Mouse (Mus musculus): ENCODE data around the gene Adamts17. TPM values are rescaled to one million over a fixed set of nuclear protein-coding genes. Genes with fewer than 3 reads are reported as not detected.

The Adamts17 gene
- polyA plus RNA-seq, 1 experiment: 2.4 TPM

DNA sequence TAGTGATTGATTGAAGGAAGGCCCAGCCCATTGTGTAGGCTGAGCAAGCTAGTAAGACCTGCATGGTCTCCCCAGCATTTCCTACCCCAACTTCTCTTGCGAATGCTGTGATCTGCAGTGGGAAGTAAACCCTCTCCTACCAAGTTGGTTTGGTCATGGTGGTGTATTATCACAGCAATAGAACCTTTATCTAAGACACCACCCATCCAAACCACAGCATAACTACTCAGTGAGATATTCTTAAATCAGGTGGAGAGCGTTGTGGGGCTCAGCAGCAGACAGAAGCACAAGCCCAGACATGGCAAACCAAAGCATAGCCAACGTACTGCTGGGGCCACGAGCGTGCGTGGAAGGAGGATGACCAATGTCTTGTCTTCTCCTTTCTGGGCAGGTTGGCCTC is 9.8 kb downstream of the Adamts17 start:
- no peaks in the 10 kb centered on the region for H3K4me1 ChIP-seq (replicated peaks; ENCODE audit: control insufficient read depth, insufficient read depth, low read length)
- 95% methylated on average over 6 of the region's 6 CpGs for WGBS

DNA sequence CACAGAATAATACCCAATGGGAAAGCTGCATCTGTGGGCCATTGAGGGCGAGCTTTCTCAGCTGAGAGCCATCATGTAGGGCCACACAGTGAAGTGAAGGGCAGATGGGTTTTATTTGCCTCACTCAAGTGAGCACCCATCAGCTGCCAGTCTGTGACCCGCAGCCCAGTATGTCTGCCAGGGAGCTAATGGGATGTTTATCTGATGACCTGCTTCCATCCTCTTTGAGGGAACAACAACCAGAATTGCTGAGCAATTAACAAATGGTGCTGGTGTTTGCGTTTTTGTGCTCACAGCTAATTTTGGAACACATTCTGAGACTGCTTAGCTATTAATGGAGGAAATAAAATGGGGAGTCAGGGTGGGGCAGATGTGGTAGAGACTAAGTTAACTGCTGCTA is 12.6 kb downstream of the Adamts17 start:
- H3K4me3 ChIP-seq (ENCODE audit: control insufficient read depth, insufficient read depth, low read length): no peak overlapping the region
- TF ChIP-seq POLR2A (IDR thresholded peaks at IDR 0.05; ENCODE audit: control insufficient read depth, extremely low read depth, insufficient read depth, low read length, poor library complexity): no peak
- TF ChIP-seq CTCF (IDR thresholded peaks at IDR 0.05; ENCODE audit: borderline replicate concordance, control insufficient read depth, extremely low read depth, insufficient read depth, low read length, poor library complexity): no peak
- DNase-seq: no peak
- no peaks in the 10 kb centered on the region for H3K4me1 ChIP-seq (replicated peaks; ENCODE audit: control insufficient read depth, insufficient read depth, low read length)
- no peaks in the 10 kb centered on the region for H3K27me3 ChIP-seq (ENCODE audit: control insufficient read depth, insufficient read depth, low read length)
- no peaks in the 10 kb centered on the region for H3K36me3 ChIP-seq (ENCODE audit: control insufficient read depth, insufficient read depth, low read length)
- H3K27ac ChIP-seq (ENCODE audit: control insufficient read depth, insufficient read depth, low read length): no peak overlapping the region
- 93% methylated on average over 3 of the region's 3 CpGs for WGBS

More for the DNA sequence above, 9.8 kb downstream of the Adamts17 start:
- Histone ChIP-seq H3K27ac (ENCODE audit: control insufficient read depth, insufficient read depth, low read length) (no peak overlapping the region), H3K27me3 (ENCODE audit: control insufficient read depth, insufficient read depth, low read length) (no peaks in the 10 kb centered on the region), H3K4me3 (ENCODE audit: control insufficient read depth, insufficient read depth, low read length) (no peak overlapping the region), H3K36me3 (ENCODE audit: control insufficient read depth, insufficient read depth, low read length) (no peaks in the 10 kb centered on the region)
- DNase-seq: no peak
- TF ChIP-seq CTCF (IDR thresholded peaks at IDR 0.05; ENCODE audit: borderline replicate concordance, control insufficient read depth, extremely low read depth, insufficient read depth, low read length, poor library complexity): no peak
- no peak for TF ChIP-seq POLR2A (IDR thresholded peaks at IDR 0.05; ENCODE audit: control insufficient read depth, extremely low read depth, insufficient read depth, low read length, poor library complexity)

DNA sequence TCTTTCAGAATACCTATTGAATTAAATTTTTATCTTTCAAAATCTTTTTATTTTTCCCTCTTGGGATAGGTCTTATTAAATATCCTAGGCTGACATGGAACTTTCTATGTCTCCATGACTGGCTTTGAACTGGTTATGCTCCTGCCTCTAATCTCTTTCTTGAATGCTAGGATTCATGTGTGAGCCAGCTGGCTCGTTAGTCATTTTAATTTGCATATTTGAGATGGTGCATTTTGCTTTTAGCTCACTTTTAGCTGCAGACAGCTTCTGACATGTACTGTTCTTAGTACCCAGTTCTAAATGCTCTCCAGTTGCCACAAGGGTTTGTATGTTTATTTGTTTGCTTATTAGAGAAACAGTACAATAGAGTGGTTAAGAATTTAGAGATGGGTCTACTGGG is 18.1 kb downstream of the Adamts17 start:
- Histone ChIP-seq H3K27me3 (ENCODE audit: control insufficient read depth, insufficient read depth, low read length) (no peaks in the 10 kb centered on the region), H3K27ac (ENCODE audit: control insufficient read depth, insufficient read depth, low read length) (no peak overlapping the region), H3K4me3 (ENCODE audit: control insufficient read depth, insufficient read depth, low read length) (no peak overlapping the region), H3K4me1 (replicated peaks; ENCODE audit: control insufficient read depth, insufficient read depth, low read length) (no peaks in the 10 kb centered on the region), H3K36me3 (ENCODE audit: control insufficient read depth, insufficient read depth, low read length) (no peaks in the 10 kb centered on the region)
- WGBS: 92% methylated on average over 1 of the region's 1 CpGs
- DNase-seq: no peak
- no peak for TF ChIP-seq POLR2A (IDR thresholded peaks at IDR 0.05; ENCODE audit: control insufficient read depth, extremely low read depth, insufficient read depth, low read length, poor library complexity)
- no peak for TF ChIP-seq CTCF (IDR thresholded peaks at IDR 0.05; ENCODE audit: borderline replicate concordance, control insufficient read depth, extremely low read depth, insufficient read depth, low read length, poor library complexity)

DNA sequence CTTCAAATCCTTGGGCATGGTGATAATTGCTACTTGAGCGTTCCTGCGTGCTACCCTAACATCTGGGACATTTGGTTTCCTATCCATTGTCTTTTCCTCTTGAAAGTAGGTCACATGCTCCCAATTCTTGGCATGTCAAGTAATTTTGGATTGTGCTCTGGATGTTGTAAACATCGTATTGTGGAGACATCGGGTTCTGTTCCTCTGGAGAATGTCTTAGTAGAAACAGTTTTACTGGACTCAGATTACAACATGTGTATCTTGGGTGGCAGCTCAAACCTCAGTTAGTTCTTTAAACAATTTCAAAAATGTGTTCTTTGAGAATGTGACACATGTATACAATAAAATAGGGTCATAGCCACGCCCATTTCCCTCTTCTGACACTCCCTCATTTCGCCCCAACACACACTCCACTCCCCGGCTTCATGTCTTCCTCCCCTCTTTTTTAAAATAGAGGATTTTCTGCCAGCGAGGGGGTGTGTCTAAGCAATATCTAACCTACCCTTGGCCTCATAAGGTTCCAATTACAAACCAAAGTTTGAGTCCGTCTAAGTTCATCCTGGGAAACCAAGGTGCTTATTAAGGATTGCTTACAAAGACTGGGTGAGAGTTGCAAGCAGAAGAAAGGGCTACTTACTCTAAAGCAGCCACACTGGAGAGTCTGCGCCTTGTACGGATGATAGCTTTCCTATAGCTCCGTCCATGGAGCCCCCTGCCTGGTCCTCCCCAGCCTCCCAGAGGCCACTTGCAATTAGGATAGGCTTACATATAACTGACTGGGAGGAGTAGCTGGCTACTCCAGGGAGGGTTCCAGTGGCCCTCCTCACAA is 18.9 kb downstream of the Adamts17 start:
- Histone ChIP-seq H3K27ac (ENCODE audit: control insufficient read depth, insufficient read depth, low read length) (no peak overlapping the region), H3K36me3 (ENCODE audit: control insufficient read depth, insufficient read depth, low read length) (no peaks in the 10 kb centered on the region), H3K27me3 (ENCODE audit: control insufficient read depth, insufficient read depth, low read length) (no peaks in the 10 kb centered on the region), H3K4me3 (ENCODE audit: control insufficient read depth, insufficient read depth, low read length) (no peak overlapping the region), H3K4me1 (replicated peaks; ENCODE audit: control insufficient read depth, insufficient read depth, low read length) (no peaks in the 10 kb centered on the region)
- TF ChIP-seq POLR2A (IDR thresholded peaks at IDR 0.05; ENCODE audit: control insufficient read depth, extremely low read depth, insufficient read depth, low read length, poor library complexity): no peak
- TF ChIP-seq CTCF (IDR thresholded peaks at IDR 0.05; ENCODE audit: borderline replicate concordance, control insufficient read depth, extremely low read depth, insufficient read depth, low read length, poor library complexity): no peak
- 89% methylated on average over 12 of the region's 12 CpGs for WGBS
- DNase-seq: no peak

DNA sequence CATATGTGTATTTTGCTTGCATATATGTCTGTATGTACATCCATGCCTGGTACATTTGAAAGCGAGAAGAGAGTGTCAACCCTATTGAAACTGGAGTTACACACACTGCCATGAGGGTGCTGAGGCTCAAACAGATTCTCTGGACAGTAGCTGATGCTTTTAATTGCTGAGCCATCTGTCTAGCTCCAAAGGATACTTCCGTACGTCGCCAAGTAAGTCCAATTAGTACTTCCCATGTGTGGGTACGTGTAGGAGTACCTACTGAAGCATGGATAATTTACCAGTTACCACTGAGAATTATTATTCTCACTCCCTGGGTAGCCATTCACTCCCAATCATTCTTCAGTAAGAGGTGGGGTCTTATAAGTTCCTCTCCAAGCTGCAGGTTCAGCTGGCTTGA is 19.7 kb downstream of the Adamts17 start:
- Histone ChIP-seq H3K4me1 (replicated peaks; ENCODE audit: control insufficient read depth, insufficient read depth, low read length) (no peaks in the 10 kb centered on the region), H3K27me3 (ENCODE audit: control insufficient read depth, insufficient read depth, low read length) (no peaks in the 10 kb centered on the region), H3K36me3 (ENCODE audit: control insufficient read depth, insufficient read depth, low read length) (no peaks in the 10 kb centered on the region), H3K27ac (ENCODE audit: control insufficient read depth, insufficient read depth, low read length) (no peak overlapping the region), H3K4me3 (ENCODE audit: control insufficient read depth, insufficient read depth, low read length) (no peak overlapping the region)
- 97% methylated on average over 5 of the region's 5 CpGs for WGBS
- no peak for TF ChIP-seq POLR2A (IDR thresholded peaks at IDR 0.05; ENCODE audit: control insufficient read depth, extremely low read depth, insufficient read depth, low read length, poor library complexity)
- no peak for DNase-seq

DNA sequence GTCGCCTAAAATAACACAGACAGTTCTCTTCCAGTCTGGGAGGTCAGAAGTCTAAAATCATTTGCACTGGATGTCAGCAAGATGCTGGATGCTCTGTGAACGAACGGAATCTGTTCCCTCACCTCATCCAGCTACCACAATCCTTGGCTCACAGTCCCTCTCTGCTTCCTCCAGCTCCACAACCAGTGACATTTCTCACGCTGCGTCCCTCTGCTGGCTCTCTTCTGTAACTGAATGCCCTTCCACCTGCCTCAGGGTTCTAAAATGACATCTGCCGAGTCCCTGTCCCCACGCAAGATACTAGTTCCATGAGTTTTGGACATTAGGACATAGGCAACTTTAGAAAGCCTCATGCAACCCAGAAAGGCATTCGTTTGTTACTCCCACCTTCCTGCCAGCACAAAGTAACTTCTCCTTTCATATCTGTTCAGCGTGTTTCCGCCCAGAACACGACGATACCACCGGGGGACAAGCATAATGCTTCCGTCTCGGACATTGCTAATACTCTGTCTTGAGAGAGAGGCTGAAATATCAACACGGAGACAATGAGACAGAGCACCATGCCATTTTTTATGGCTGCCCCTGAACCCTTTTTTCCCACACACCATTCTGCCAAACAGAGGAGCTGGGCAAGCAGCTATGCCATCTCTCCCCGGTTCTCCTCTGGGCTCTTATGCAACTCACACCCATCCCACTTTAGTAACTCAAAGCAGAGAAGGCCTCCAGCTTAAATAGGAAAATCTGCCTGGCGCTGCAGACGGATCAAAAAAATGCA is 27.6 kb downstream of the Adamts17 start:
- H3K4me1 ChIP-seq (replicated peaks; ENCODE audit: control insufficient read depth, insufficient read depth, low read length): no peaks in the 10 kb centered on the region
- H3K36me3 ChIP-seq (ENCODE audit: control insufficient read depth, insufficient read depth, low read length): no peaks in the 10 kb centered on the region
- H3K27ac ChIP-seq (ENCODE audit: control insufficient read depth, insufficient read depth, low read length): no peak overlapping the region
- H3K4me3 ChIP-seq (ENCODE audit: control insufficient read depth, insufficient read depth, low read length): no peak overlapping the region
- DNase-seq: no peak
- no peaks in the 10 kb centered on the region for H3K27me3 ChIP-seq (ENCODE audit: control insufficient read depth, insufficient read depth, low read length)
- WGBS: 53% methylated on average over 19 of the region's 19 CpGs
- TF ChIP-seq CTCF (IDR thresholded peaks at IDR 0.05; ENCODE audit: borderline replicate concordance, control insufficient read depth, extremely low read depth, insufficient read depth, low read length, poor library complexity) (no peak), POLR2A (IDR thresholded peaks at IDR 0.05; ENCODE audit: control insufficient read depth, extremely low read depth, insufficient read depth, low read length, poor library complexity) (no peak)
